Comparison of ENCODE assay signal across 9 mouse cellular contexts in the genomic region with DNA sequence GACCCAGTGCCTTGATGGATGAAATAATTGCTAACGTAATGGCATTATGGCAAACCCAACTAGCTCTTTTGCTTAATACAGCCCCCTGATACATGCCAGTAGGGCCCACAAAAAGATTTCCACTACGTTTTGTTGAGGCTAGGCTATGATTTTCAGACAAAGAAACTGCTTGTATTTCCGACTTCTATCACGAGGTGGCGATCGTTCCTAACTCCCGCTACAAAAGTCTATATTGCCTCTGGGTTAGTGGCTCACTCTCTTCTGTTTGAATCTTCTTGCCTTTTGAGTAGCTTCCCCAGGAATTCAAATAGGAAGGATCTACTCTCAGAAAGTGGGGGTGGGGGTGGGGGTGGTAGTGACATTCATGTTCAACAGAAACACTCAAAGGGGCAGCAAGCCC. TPM values are rescaled to one million over a fixed set of nuclear protein-coding genes. Genes with fewer than 3 reads are reported as not detected.
DNase-seq lines count a peak whose midpoint lies in the region; ATAC-seq and TF ChIP-seq lines count a peak whose summit lies in the region.
"Had no signal": no experiment of that assay in that cellular context is flagged by ENCODE, and none has a peak within 500 bp of the region (broad histone marks: within the 10 kb centered on the region; RNA-seq: fewer than 3 reads in every experiment).

No protein-coding gene starts in this region.

- H3K4me3 ChIP-seq in intestine, postnatal 0 days (ENCODE audit: low read depth, low read length): no peak overlapping the region
- H3K4me3 ChIP-seq in intestine, embryonic 15.5 days (replicated peaks): no peak overlapping the region
- H3K4me3 ChIP-seq: lung, embryonic 15.5 days had no signal

- ATAC-seq in intestine, postnatal 0 days: no peak
- ATAC-seq in intestine, embryonic 15.5 days: no peak
- peak; percentile 55; the same call in 1 of the 2 replicates for ATAC-seq in megakaryocyte-erythroid progenitor cell, adult 5-6 weeks (replicated peaks; ENCODE audit: low FRiP score, low TSS enrichment, poor library complexity, severe bottlenecking)

- H3K27me3 ChIP-seq in intestine, postnatal 0 days (replicated peaks; ENCODE audit: control insufficient read depth, insufficient read depth, low read length): no peaks in the 10 kb centered on the region
- H3K27me3 ChIP-seq in intestine, embryonic 15.5 days (replicated peaks): no peaks in the 10 kb centered on the region
- H3K27me3 ChIP-seq: lung, embryonic 15.5 days had no signal

- WGBS in intestine, postnatal 0 days: 3% methylated on average over 7 of the region's 7 CpGs
- 5% methylated on average over 7 of the region's 7 CpGs for WGBS in intestine, embryonic 15.5 days

- H3K9me3 ChIP-seq in intestine, postnatal 0 days (ENCODE audit: control insufficient read depth): no peaks in the 10 kb centered on the region
- no peaks in the 10 kb centered on the region for H3K9me3 ChIP-seq in intestine, embryonic 15.5 days
- H3K9me3 ChIP-seq: lung, embryonic 15.5 days had no signal

- peak; percentile 50 for DNase-seq in ES-CJ7 (ENCODE audit: low read depth, low spot score)
- DNase-seq in adrenal gland, postnatal 14 days: peak; percentile 66
- peak; percentile 20 for DNase-seq in fibroblast of lung, adult 2 months (ENCODE audit: low read depth)
- peak; percentile 74 to 82 for DNase-seq in layer of hippocampus, postnatal 10 days (ENCODE audit: low spot score in 2 of 2)
- no peak for DNase-seq in gastrocnemius, adult 8-10 months (ENCODE audit: low spot score in 2 of 2)

- H3K27ac ChIP-seq in intestine, postnatal 0 days (ENCODE audit: low read depth, low read length): no peak overlapping the region
- H3K27ac ChIP-seq in intestine, embryonic 15.5 days: no peak overlapping the region
- H3K27ac ChIP-seq: lung, embryonic 15.5 days had no signal

- peak; percentile 86 for TF ChIP-seq CTCF in intestine, postnatal 0 days (IDR thresholded peaks at IDR 0.05; ENCODE audit: low read depth)

- no peaks in the 10 kb centered on the region for H3K4me1 ChIP-seq in intestine, postnatal 0 days (replicated peaks; ENCODE audit: control insufficient read depth, insufficient read depth, low read length)
- 0 out of 2 replicates have a peak, but pooled peaks cover 3% of the 10 kb centered on the region for H3K4me1 ChIP-seq in intestine, embryonic 15.5 days (replicated peaks)

- H3K4me2 ChIP-seq in intestine, postnatal 0 days (replicated peaks; ENCODE audit: low read depth): no peak overlapping the region
- no peak overlapping the region for H3K4me2 ChIP-seq in intestine, embryonic 15.5 days (replicated peaks)
- H3K4me2 ChIP-seq: lung, embryonic 15.5 days had no signal

- no peaks in the 10 kb centered on the region for H3K36me3 ChIP-seq in intestine, postnatal 0 days (ENCODE audit: control insufficient read depth, insufficient read depth)
- no peaks in the 10 kb centered on the region for H3K36me3 ChIP-seq in intestine, embryonic 15.5 days
- H3K36me3 ChIP-seq: lung, embryonic 15.5 days had no signal

- H3K9ac ChIP-seq in intestine, postnatal 0 days (ENCODE audit: low read depth, low read length): no peak overlapping the region
- H3K9ac ChIP-seq in intestine, embryonic 15.5 days: no peak overlapping the region
- H3K9ac ChIP-seq: lung, embryonic 15.5 days had no signal

RNA-seq across cellular contexts. Expression of a gene that starts 18.9 kb away (rescaled TPM):
- not detected in 2 replicates for polyA plus RNA-seq in intestine, postnatal 0 days (2015; fragmentation: Nextera tagmentation; extraction: Ambion mirVana)
- polyA plus RNA-seq in intestine, embryonic 15.5 days (2015; fragmentation: Nextera tagmentation; extraction: Ambion mirVana): not detected in 2 replicates
- total RNA-seq in adrenal gland, postnatal 14 days (2021): not detected in 2 replicates
- total RNA-seq in layer of hippocampus, postnatal 10 days (2021): not detected
- total RNA-seq in megakaryocyte-erythroid progenitor cell, adult 5-6 weeks (2014; fragmentation: Nextera tagmentation): not detected in 2 replicates
- not detected in 2 replicates for total RNA-seq in megakaryocyte-erythroid progenitor cell, adult 5-6 weeks (2017)
- total RNA-seq in gastrocnemius, adult 8-10 months (2022): not detected
- polyA plus RNA-seq: lung, embryonic 15.5 days had no signal

RNA-seq across cellular contexts. Expression of a gene that starts 23.3 kb away (rescaled TPM):
- polyA plus RNA-seq in intestine, postnatal 0 days (2015; fragmentation: Nextera tagmentation; extraction: Ambion mirVana): 22.1 and 22.7 TPM in 2 replicates
- polyA plus RNA-seq in intestine, embryonic 15.5 days (2015; fragmentation: Nextera tagmentation; extraction: Ambion mirVana): 44.8 and 46.5 TPM in 2 replicates
- 21.4 and 27.5 TPM in 2 replicates for total RNA-seq in adrenal gland, postnatal 14 days (2021)
- 10 to 100 TPM; 39.8 to 43.0 TPM for total RNA-seq in layer of hippocampus, postnatal 10 days (2021)
- total RNA-seq in megakaryocyte-erythroid progenitor cell, adult 5-6 weeks (2014; fragmentation: Nextera tagmentation): 28.2 and 41.6 TPM in 2 replicates
- 28.0 and 34.6 TPM in 2 replicates for total RNA-seq in megakaryocyte-erythroid progenitor cell, adult 5-6 weeks (2017)
- 10 to 100 TPM; 16.2 to 18.6 (median 16.5) TPM for total RNA-seq in gastrocnemius, adult 8-10 months (2022)

Comparison
In these comparisons a context has a peak if more than half of its experiments do, and no peak if none do; other contexts are left out.
1. DNase-seq: peak in ES-CJ7 (single experiment), adrenal gland, postnatal 14 days (single experiment), fibroblast of lung, adult 2 months (single experiment) and layer of hippocampus, postnatal 10 days (2 of 2); none in gastrocnemius, adult 8-10 months (0 of 2).